Mouse (Mus musculus): ENCODE results near the gene Id3.

The Id3 gene

DNA sequence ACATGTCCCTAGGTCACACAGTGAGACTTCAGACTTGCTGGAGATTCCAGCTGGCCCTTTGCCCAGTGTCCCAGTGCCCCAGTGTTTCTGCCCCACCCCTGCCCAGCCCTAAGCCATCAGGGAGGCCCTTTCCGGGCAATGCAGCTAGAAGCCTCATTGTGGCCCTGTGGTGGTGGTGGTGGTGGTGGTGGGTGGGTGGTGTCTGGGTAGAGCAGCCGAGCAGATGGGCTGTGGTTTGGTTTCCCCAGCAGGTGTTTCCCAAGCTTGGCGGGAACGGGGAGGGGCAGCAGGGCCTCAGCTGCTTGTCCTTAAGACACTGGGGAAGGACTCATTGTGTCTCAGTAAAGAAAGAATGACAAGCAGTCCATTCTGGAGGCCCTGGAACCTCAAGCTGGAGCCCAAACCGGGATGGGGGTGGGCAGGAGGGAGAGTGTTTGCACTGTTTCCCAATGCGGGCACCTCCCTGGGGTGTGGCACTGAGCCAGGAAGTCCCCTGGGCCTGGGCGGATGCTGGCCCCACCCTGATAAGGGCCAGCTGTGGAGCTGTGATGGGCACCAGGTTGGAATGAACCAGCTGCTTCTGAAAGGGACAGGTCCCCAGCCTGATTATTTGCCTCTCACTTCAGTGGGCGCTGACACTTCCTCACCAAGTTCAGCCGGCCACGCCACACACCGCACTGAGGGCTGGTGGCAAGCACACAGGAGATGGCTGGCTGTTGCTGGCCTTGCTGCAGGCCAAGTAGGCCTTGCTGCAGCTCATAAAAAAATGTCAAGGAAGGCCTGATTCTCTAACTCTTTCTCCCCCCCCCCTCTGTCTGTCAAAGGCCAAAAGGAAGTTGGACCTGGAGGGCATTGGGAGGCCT lies 34.5 kb downstream of the Id3 start:
- no peak for DNase-seq (ENCODE audit: low spot score in 2 of 2)

DNA sequence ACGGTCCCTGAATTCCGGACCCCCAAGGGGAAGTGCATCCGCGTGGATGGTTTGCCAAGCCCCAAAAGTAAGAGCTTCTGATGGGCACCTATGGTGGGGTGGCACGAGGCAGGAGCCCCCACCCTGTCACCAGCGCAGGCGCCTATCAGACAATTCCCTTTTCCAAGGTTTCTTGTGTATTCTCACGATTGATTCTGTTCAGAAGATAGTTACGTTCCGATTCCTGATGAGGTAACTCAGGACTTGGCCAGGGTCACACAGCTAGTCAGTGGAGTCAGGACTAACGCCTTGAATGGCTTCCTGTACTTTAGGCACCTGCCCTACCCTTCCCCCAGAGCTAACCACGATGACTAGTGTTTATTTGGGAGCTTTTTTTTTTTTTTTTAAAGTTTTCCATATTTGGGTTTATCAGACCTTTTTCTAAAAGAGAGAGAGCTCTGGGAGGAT lies 35.2 kb downstream of the Id3 start:
- no peak for DNase-seq (ENCODE audit: low spot score in 2 of 2)

DNA sequence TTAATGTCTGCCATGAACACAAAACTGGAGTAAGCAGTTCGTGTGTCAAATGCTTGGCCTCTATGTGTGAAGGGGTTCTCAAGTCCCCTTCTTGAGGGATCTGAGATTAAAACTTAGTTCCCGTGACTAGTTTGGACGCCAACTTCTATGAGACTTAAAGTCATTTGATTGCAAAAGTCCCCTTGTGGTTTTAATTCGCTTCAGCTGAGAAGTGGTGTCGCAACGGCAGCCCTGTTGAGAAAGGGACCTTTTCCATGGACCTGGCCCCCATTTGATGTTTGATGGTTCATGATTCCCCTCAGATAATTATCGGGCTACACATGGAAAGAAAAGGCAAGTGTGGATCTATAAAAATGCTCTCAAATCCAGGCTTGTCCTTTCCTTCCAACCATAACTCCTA lies 36.2 kb downstream of the Id3 start:
- DNase-seq (ENCODE audit: low spot score in 2 of 2) = no peak

DNA sequence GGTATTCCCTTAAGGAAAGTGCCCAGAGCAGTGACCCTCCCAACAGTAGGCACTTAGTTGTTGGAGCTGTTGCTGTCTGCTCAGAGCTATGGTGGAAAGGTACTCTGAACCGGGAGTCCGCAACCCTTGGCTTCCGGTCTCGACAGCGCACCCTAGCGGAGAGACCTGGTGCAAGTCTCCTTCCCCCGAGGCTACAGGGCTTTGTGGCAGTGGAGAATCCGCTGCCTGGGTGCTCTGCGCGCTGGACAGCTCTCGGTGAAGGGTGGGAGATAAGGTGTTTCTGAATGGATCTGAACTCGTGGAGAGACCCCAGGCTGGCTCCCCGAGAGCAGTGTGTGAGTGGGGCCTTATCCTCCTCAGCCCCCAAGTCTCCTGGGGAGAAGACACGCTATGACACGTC lies 36.7 kb downstream of the Id3 start:
- DNase-seq (ENCODE audit: low spot score in 2 of 2) = peak in 1 of 2 experiments; percentile 74

DNA sequence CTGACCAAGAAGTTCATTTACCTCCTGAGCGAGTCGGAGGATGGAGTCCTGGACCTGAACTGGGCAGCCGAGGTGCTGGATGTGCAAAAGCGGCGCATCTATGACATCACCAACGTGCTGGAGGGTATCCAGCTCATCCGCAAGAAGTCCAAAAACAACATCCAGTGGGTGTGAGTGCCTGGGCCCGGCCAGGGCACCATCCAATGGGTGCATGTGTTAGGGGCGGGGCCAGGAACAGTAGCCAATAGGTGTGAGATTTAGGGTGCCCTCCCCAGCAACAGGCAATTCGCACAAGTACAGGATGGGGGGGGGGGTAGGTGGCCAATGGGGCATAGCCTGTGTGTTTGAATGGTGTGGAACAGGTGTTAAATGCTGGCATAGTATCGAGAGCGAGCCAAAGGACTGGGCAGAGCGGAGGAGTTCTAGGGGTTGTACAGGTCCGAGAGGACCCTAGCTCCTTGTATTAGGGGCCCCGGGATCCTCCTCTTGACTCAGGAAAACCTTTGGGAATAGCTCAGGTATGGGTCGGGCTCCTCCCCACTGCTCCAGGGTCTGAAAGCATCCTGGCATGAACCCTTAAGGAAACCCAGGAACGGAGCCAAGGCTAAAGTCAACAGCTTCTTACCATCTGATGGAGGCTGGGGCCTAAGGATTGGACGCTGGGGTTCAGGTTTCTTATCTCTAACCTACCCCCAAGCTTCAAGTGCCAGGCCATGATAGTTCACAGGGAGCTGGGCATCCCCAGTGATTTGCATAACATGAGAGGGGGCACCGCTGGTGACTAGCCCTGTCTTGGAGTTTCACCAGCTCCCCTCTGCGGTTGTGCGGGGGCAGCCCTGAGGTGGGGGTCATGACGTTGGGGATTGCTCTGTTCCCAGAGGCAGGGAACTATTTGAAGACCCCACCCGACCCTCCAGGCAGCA lies 37.4 kb downstream of the Id3 start:
- peak; percentile 45 to 71 for DNase-seq (ENCODE audit: low spot score in 2 of 2)

DNA sequence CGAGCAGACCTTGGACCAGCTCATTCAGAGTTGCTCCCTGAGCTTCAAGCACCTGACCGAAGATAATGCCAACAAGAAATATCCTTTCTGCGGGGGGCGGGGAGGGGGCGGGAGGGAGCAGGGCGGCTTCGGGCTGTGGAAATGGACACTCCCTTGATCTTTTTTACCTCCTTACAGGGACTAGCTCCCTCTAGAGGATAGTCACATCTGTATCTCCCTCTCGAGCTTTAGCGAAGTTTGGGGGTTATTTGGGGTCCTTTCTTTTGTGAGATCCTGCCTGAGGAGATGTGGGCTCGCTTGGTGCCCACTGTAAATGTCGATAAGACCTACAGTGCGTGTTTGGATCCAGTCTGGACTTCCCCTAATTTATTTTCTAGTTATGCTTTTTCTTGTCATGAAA lies 38.1 kb downstream of the Id3 start:
- DNase-seq (ENCODE audit: low spot score in 2 of 2) = no peak

DNA sequence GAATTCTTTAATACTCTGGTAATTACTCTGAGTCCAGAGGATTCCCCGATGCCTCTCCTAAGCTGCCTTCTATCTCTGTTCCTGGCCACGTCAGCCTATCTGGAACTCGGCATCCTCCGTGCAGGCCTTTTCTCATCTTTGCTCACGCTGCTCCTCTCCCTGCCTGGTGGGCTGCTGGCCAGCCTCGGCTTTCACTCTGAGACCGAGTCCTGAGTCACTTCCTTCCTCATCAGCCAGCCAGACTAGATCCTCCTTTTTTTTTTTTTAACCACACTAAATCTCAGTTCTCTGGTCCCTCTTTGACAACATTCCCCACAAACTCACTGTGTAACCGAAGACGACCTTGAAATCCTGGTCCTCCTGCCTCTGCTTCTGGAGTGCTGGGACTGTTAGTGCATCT lies 42.1 kb downstream of the Id3 start:
- DNase-seq (ENCODE audit: low spot score in 2 of 2) = peak in 1 of 2 experiments; percentile 48

DNA sequence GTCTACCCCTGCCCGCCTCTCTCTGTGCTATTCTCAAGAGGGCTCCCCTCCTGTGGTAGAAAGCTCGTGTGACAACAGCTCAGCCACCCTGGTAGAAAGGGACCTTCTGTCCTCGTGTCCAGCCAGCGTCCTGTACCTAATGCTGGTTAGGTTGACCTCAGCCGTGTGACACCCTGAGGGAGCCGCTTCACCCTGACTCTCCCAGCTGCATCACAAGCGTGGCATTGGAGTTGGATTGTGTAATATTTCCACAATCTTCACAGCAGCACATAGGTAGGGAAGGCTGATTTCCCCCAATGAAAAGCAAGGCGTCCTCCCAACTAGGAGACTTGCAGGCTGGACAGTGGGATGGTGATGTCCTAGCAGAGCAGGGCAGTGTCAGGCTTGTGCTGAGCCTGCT lies 43.0 kb downstream of the Id3 start:
- DNase-seq (ENCODE audit: low spot score in 2 of 2) = no peak

DNA sequence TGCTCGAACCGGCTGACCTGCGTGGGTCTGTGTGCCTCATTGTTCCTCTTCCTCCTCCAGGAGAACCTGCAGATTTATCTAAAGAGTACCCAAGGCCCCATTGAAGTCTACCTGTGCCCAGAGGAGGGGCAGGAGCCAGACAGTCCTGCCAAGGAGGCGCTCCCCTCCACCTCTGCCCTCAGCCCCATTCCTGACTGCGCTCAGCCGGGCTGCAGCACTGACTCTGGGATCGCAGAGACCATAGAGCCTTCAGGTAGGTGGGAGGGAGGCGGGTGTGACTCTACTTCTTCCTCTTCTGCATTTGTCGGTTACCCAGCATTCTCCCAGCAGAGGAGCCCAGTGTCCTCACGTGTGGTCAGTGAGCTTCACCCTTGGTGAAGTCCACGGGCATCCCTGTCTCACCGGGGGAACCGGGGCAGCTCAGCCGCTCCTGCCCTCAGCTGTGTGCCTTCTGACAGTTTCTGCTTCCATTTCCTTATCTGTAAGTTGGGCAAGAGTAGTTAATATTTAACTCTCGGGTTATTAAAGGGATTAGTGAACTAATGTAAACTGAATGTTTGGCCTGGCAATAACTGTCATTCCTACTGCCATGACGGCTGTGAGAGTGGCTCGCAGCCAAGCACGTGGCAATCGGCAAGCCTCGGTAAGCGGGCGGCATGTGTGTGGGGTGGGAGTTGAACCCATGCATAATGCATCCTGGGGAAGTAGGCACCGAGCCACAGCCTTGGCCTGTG lies 43.6 kb downstream of the Id3 start:
- no peak for DNase-seq (ENCODE audit: low spot score in 2 of 2)

DNA sequence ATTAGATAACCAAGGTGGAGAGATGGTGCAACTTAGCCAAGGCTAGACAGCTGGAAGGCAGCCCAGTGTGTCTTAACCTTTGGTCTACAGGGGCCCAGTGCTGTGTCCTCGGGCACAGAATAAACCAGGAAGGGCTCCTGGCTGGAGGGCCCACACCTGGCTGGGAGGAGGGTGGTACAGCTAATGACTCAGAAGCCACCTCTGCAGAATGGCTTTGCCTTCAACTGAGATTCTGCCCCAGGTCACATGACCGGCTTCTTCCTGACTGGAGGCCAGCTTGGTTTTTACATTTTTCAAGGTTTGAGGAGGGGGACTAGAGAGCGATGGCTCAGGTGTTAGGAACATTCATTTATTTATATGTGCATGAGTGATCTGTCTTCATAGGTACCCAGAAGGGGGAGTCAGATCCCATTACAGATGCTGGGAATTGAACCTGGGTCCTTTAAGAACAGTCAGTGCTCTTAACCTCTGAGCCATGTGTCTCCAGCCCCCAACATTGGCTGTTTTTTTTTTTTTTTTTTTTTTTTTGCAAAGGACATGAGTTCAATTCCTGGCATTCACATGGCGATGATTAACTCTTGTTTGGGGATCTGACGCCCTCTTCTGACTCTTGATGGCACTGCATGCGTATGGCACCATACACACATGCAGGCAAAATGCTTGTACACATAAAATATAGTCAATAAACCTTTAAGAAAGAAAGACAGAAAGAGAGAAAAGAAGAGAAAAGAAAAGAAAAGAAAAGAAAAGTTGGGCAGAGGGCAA lies 45.9 kb downstream of the Id3 start:
- DNase-seq (ENCODE audit: low spot score in 2 of 2) = no peak

DNA sequence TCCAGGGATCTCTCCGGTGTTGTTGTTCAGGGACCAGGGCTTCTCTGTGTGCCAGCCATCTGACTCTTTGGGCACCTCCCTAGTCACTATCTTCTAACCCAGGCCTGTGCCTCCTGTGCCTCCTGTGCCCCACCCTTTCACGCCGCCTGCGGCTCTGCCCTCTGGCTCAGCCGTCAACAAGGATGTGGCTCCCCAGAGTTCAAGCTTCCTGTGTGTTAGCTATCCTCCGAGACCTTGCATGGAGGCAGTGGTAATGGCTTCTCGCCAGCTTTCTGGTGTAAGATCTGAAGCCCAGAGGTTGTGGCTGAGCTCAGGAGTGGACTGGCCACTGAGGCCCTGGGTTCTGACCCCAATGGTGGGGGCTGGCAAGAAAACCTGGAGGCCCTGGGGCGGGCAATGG lies 46.6 kb downstream of the Id3 start:
- DNase-seq (ENCODE audit: low spot score in 2 of 2) = no peak

DNA sequence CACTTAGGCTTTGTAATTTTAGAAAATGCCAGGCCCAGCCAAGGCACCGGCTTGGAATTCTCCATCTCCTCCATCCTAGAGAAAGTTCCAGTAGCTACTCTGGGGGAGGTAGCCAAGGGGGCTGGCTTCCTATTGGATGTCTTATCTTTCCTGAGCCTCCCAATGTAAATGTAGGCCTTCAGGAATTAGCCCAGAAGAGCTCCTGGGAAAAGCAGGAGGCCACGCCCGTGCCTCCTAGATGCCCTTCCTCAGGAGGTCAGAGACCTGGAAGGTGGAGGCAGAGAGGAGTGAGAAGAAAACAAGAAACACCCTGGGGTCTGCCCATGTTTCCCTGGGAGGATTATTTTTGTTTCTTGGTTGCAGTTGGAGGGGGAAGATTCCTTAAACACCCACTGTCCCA lies 50.3 kb downstream of the Id3 start:
- no peak for DNase-seq (ENCODE audit: low spot score in 2 of 2)

DNA sequence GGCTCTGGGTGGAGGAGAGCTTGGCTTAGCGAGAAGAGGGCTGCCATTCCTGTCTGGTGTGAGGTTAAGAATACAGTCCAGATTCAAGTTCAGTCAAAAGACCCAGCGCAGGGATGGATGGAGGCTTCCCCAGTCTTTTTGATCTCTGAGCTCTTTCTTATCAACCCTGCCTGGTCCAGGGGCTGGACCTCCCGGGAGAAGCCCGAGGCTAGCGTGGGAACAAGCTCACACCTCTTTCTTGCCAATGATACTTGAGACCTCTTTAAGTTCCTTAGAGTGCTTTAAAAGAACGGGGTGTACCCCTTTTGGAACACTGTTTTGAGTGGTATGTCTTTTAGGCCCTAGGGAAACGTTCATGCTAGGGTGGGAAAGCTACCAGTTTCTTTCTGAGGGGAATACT lies 51.7 kb downstream of the Id3 start:
- no peak for DNase-seq (ENCODE audit: low spot score in 2 of 2)
